Mouse (Mus musculus): ENCODE data around the gene Zfp827. TPM values are rescaled to one million over a fixed set of nuclear protein-coding genes. Genes with fewer than 3 reads are reported as not detected.

The Zfp827 gene
- total and polyA plus RNA-seq, 2 experiments from 2014 or later: 6.1 to 23.3 TPM

DNA sequence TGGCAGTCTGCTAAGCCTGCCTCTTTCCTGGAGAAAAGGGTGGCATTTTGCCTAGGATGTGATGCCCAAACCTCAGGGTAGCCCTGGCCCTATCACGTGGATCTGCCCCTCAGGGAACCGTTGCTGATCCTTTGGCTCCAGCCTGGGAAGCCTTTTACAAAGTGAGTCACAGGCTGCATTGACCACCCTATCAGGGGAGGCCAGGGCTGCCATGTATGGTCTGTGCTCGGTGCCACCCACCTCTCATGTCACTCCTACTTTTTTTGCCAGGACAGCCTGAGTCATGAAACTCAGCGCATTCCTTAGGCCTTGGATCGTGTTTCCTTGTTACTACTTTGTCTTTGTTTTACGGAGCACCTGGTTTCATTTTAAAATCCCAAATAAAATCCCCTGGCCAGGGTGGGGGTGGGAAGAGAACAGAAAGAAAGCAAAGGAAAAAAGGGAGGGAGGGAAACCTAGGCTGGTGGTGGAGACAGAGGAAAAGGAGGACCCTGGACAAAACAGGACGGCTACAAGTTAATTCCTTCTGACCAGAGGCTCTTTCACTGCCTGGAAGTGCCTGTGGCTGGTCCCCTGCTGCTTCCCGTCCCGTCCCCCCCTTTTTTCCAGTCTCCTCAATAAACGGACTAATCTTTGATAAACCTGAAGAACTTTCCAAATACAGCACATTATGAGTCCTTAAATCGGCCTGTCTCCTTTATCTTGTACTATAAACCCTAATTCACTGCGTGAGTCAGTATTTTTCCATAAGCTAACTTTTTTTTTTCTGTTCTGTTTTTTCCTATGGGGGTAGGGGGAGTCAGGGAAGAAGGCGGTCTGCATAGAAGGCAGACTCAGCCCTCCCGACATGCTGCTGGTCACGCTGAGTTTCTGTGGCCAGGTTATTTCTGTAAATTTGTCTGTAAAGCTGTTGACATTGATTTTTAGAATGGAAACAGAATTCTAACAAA, 180.7 kb downstream of the Zfp827 start:
- Histone ChIP-seq H3K4me2 (ENCODE audit: low read depth) (peak overlapping the region; percentile 60), H3K27ac (ENCODE audit: low read depth, low read length) (no peak overlapping the region), H3K4me3 (ENCODE audit: low read depth, low read length) (peak overlapping the region; percentile 39; the same call in 1 of the 2 replicates), H3K36me3 (ENCODE audit: insufficient read depth) (no peaks in the 10 kb centered on the region), H3K27me3 (ENCODE audit: insufficient read depth, low read length) (no peaks in the 10 kb centered on the region), H3K9me3 (ENCODE audit: low read length) (no peaks in the 10 kb centered on the region), H3K4me1 (ENCODE audit: insufficient read depth) (peaks cover 18% of the 10 kb centered on the region), H3K9ac (peak overlapping the region; percentile 56; the same call in 1 of the 2 replicates)
- DNase-seq (peak; percentile 48), ATAC-seq (peak; percentile 54)
- TF ChIP-seq CTCF (IDR thresholded peaks at IDR 0.05; ENCODE audit: low read depth): no peak
- WGBS: 13% methylated on average over 15 of the region's 15 CpGs

DNA sequence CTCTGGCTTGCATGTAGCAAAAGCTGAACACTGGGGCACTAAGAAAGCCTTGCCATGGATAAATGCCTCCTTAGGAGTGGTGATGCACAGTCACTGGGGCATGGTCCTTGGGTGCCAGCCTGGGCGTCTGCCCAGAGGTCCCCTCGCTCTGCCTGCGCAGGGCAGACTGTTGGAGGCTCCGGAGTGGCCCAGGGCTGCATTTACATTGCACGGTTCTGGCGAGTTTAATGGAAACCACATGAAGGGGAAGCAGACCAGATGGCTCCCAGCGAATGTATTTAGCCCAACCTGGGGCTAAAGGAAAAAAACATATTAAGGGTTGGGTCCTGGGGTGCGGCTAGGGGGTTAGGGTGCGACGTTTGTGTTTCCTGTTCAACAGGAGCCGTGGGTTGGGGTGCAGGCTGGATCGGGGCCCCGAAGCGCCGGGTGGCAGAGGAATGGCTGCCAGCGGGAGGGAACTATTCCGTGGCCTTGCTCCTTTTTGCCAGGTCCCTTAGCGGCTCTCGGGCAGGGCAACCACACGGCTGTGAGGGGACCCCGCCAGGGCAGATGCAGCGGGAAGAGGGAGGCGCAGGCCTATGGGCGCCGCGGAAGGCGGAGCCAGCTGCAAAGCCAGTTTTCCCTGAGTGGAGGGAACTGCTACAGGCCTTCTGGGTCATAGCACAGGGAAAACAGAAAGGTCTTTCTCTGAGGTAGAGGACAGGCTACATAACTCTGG, 181.6 kb downstream of the Zfp827 start:
- peak overlapping the region; percentile 45; the same call in 1 of the 2 replicates for H3K27ac ChIP-seq (ENCODE audit: low read depth, low read length)
- no peaks in the 10 kb centered on the region for H3K36me3 ChIP-seq (ENCODE audit: insufficient read depth)
- DNase-seq (peak; percentile 44), ATAC-seq (peak; percentile 72)
- peak overlapping the region; percentile 60 for H3K4me2 ChIP-seq (ENCODE audit: low read depth)
- no peak for TF ChIP-seq CTCF (IDR thresholded peaks at IDR 0.05; ENCODE audit: low read depth)
- 5% methylated on average over 27 of the region's 27 CpGs for WGBS
- H3K9ac ChIP-seq: peak overlapping the region; percentile 56
- peak overlapping the region; percentile 39 for H3K4me3 ChIP-seq (ENCODE audit: low read depth, low read length)
- H3K9me3 ChIP-seq (ENCODE audit: low read length): no peaks in the 10 kb centered on the region
- H3K27me3 ChIP-seq (ENCODE audit: insufficient read depth, low read length): no peaks in the 10 kb centered on the region
- peaks cover 18% of the 10 kb centered on the region for H3K4me1 ChIP-seq (ENCODE audit: insufficient read depth)

DNA sequence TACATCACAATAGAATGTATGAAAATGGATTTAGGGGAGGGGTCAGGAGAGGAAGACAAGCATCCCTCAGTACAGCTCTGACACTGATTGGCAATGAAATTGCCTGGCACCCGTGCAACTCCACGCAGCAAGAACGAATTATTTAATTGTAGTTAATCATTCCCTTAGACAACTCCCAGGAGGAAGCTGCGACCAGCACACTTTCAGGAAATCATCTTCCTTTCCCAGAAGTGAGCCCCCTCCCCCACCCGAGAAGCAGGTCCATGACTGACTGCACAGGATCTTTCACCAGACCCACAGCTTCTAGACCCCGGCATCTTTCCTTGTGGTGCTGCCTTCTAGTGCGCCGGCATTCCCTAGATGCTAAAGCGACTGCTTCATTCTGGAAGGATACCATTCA, 183.4 kb downstream of the Zfp827 start:
- Histone ChIP-seq H3K9ac (no peak overlapping the region), H3K4me3 (ENCODE audit: low read depth, low read length) (no peak overlapping the region), H3K27me3 (ENCODE audit: insufficient read depth, low read length) (no peaks in the 10 kb centered on the region), H3K4me1 (ENCODE audit: insufficient read depth) (peaks cover 18% of the 10 kb centered on the region), H3K27ac (ENCODE audit: low read depth, low read length) (no peak overlapping the region), H3K4me2 (ENCODE audit: low read depth) (no peak overlapping the region), H3K36me3 (ENCODE audit: insufficient read depth) (no peaks in the 10 kb centered on the region), H3K9me3 (ENCODE audit: low read length) (no peaks in the 10 kb centered on the region)
- TF ChIP-seq CTCF (IDR thresholded peaks at IDR 0.05; ENCODE audit: low read depth): no peak
- 63% methylated on average over 9 of the region's 9 CpGs for WGBS
- DNase-seq: no peak
- no peak for ATAC-seq

DNA sequence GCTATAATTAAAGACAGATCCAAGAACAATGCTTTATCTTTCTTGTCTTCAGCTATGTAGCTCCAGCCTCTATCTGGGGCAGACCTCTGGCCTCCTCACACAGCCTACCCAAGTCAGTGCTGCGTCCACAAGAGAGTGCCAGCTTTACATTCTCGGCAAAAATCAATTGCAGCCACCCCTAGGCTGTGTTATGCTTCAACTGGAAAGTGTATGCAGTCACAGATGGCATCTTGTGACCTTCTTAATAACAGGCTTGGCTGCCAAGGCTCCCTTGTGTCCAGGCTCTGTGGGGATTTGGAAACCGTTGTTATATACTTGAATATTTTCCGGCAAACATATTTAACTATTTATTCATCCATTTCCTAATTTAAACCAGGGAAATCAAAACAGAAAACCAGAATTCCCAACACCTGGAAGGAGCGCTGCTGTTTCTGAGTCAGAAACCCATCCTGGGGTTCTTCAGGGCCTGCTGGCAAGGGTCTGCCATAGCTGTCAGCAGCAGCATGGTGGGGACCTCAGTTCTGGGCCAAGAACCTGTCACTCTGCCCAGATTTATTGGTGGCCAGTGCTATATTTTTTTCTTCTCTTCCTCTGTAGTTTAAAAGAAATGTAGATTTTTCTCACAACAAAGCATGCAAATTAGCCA, 194.0 kb downstream of the Zfp827 start:
- Histone ChIP-seq H3K4me3 (ENCODE audit: low read depth, low read length) (no peak overlapping the region), H3K4me1 (ENCODE audit: insufficient read depth) (no peaks in the 10 kb centered on the region), H3K4me2 (ENCODE audit: low read depth) (no peak overlapping the region), H3K9ac (no peak overlapping the region), H3K27ac (ENCODE audit: low read depth, low read length) (no peak overlapping the region), H3K27me3 (ENCODE audit: insufficient read depth, low read length) (no peaks in the 10 kb centered on the region), H3K9me3 (ENCODE audit: low read length) (0 out of 2 replicates have a peak, but pooled peaks cover 4% of the 10 kb centered on the region), H3K36me3 (ENCODE audit: insufficient read depth) (no peaks in the 10 kb centered on the region)
- no peak for TF ChIP-seq CTCF (IDR thresholded peaks at IDR 0.05; ENCODE audit: low read depth)
- ATAC-seq (peak; percentile 27; the same call in 1 of the 2 replicates), DNase-seq (no peak)
- 54% methylated on average over 5 of the region's 5 CpGs for WGBS

DNA sequence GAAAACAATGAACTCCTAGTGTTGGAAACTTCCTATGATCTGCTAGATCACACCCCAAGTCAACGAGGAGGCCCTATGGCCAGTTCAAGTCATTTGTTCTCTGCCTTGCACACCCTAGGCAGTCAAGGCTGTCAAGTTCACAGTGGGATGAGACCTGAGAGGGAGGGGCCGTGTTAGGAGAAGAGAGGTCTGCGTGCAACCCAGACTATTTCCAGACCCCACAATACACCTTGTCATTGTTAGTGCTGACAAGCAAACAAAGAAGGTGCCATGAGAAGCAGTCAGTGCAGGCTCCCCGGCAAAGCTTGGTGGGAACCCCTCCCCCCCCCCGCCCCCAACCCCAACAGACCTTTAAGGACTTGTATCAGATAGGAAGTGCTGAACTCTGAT, 194.5 kb downstream of the Zfp827 start:
- WGBS: 64% methylated on average over 5 of the region's 5 CpGs
- no peak for TF ChIP-seq CTCF (IDR thresholded peaks at IDR 0.05; ENCODE audit: low read depth)
- no peak for ATAC-seq
- no peaks in the 10 kb centered on the region for H3K4me1 ChIP-seq (ENCODE audit: insufficient read depth)
- no peak overlapping the region for H3K4me2 ChIP-seq (ENCODE audit: low read depth)
- no peak for DNase-seq
- H3K27me3 ChIP-seq (ENCODE audit: insufficient read depth, low read length): no peaks in the 10 kb centered on the region
- H3K36me3 ChIP-seq (ENCODE audit: insufficient read depth): no peaks in the 10 kb centered on the region
- no peak overlapping the region for H3K9ac ChIP-seq
- 0 out of 2 replicates have a peak, but pooled peaks cover 4% of the 10 kb centered on the region for H3K9me3 ChIP-seq (ENCODE audit: low read length)
- no peak overlapping the region for H3K27ac ChIP-seq (ENCODE audit: low read depth, low read length)
- no peak overlapping the region for H3K4me3 ChIP-seq (ENCODE audit: low read depth, low read length)

DNA sequence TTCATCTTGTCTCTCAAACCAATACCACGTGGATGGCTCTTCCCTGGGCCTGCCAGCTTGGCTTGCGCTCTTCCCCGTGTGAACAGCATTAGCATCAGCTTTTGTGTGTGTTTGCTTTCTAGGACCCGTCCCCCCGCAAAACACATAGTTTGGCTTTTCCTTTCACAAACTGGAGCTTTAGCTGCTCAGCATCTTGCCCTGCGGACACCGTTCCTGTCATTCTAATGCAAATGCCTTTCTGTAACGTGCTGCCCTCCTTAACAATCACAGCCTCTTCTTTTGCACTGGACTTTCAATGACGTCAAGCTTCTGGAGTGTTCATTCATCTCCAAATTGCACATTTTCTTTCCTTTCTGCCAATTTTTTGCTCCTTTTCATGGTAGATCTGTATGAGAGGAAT, 196.1 kb downstream of the Zfp827 start:
- TF ChIP-seq CTCF (IDR thresholded peaks at IDR 0.05; ENCODE audit: low read depth): no peak
- 0 out of 2 replicates have a peak, but pooled peaks cover 4% of the 10 kb centered on the region for H3K9me3 ChIP-seq (ENCODE audit: low read length)
- H3K4me2 ChIP-seq (ENCODE audit: low read depth): no peak overlapping the region
- H3K4me3 ChIP-seq (ENCODE audit: low read depth, low read length): no peak overlapping the region
- no peak overlapping the region for H3K27ac ChIP-seq (ENCODE audit: low read depth, low read length)
- no peaks in the 10 kb centered on the region for H3K4me1 ChIP-seq (ENCODE audit: insufficient read depth)
- H3K9ac ChIP-seq: no peak overlapping the region
- WGBS: 18% methylated on average over 9 of the region's 9 CpGs
- no peaks in the 10 kb centered on the region for H3K36me3 ChIP-seq (ENCODE audit: insufficient read depth)
- no peak for ATAC-seq
- DNase-seq: no peak
- H3K27me3 ChIP-seq (ENCODE audit: insufficient read depth, low read length): no peaks in the 10 kb centered on the region

All from forebrain, postnatal 0 days (tissue).